Mouse (Mus musculus) liver, postnatal 0 days (tissue): ENCODE results near the gene Dbn1.

Source experiments
- CTCF ChIP-seq: sonication (generic); IDR thresholded peaks from 2 replicates; pipeline ENCODE4 v1.5.1; 2016; ENCODE audit warnings: antibody characterized with exemption, low read depth
- EP300 ChIP-seq: IDR thresholded peaks from 2 replicates; pipeline ENCODE4 v1.6.1; 2016; ENCODE audit warnings: antibody characterized with exemption, low read depth, mild to moderate bottlenecking

GRCm38 (mm10) chr13:55430566-55430965, 57.3 kb downstream of the Dbn1 start:
- TF ChIP-seq CTCF (no peak), EP300 (no peak)
